Mouse (Mus musculus): Measurements from ENCODE around the gene Tmem163. TPM values are rescaled to one million over a fixed set of nuclear protein-coding genes. Genes with fewer than 3 reads are reported as not detected.

Tmem163 gene
- polyA plus RNA-seq, 1 experiment from 2014 or later = 0.69 TPM

GRCm38 (mm10) chr1:127627151-127627550 is 52.2 kb downstream of the Tmem163 start:
- no peak for ATAC-seq (ENCODE audit: low FRiP score, low TSS enrichment)
- no peaks in the 10 kb centered on the region for H3K9me3 ChIP-seq (ENCODE audit: control insufficient read depth, low read length)
- H3K27me3 ChIP-seq (ENCODE audit: control insufficient read depth, insufficient read depth, low read length) = no peaks in the 10 kb centered on the region
- no peak overlapping the region for H3K4me2 ChIP-seq (replicated peaks; ENCODE audit: low read depth)
- no peaks in the 10 kb centered on the region for H3K36me3 ChIP-seq (ENCODE audit: control insufficient read depth, insufficient read depth, low read length)
- H3K27ac ChIP-seq (replicated peaks) = no peak overlapping the region
- 66% methylated on average over 7 of the region's 7 CpGs for WGBS
- H3K9ac ChIP-seq (ENCODE audit: low read length) = no peak overlapping the region
- DNase-seq (ENCODE audit: low spot score) = no peak
- H3K4me1 ChIP-seq (replicated peaks; ENCODE audit: control insufficient read depth, insufficient read depth) = no peaks in the 10 kb centered on the region
- H3K4me3 ChIP-seq (ENCODE audit: low read depth, low read length) = no peak overlapping the region
- TF ChIP-seq CTCF (IDR thresholded peaks at IDR 0.05; ENCODE audit: low read depth) (no peak), EP300 (optimal IDR thresholded peaks at IDR 0.05) (no peak)

- Histone ChIP-seq H3K4me1 (replicated peaks; ENCODE audit: control insufficient read depth, insufficient read depth) (no peaks in the 10 kb centered on the region), H3K36me3 (ENCODE audit: control insufficient read depth, insufficient read depth, low read length) (no peaks in the 10 kb centered on the region), H3K4me3 (ENCODE audit: low read depth, low read length) (no peak overlapping the region), H3K4me2 (replicated peaks; ENCODE audit: low read depth) (no peak overlapping the region), H3K27ac (replicated peaks) (no peak overlapping the region), H3K9me3 (ENCODE audit: control insufficient read depth, low read length) (no peaks in the 10 kb centered on the region), H3K27me3 (ENCODE audit: control insufficient read depth, insufficient read depth, low read length) (no peaks in the 10 kb centered on the region), H3K9ac (ENCODE audit: low read length) (no peak overlapping the region)
- peak; percentile 58 for DNase-seq (ENCODE audit: low spot score)
- WGBS = 40% methylated on average over 5 of the region's 5 CpGs
- ATAC-seq (ENCODE audit: low FRiP score, low TSS enrichment) = 0 out of 2 replicates have a peak, but pooled peaks have one; percentile 61
- TF ChIP-seq EP300 (optimal IDR thresholded peaks at IDR 0.05) (no peak), CTCF (IDR thresholded peaks at IDR 0.05; ENCODE audit: low read depth) (no peak)
These were observed 53.6 kb downstream of the Tmem163 start for GRCm38 (mm10) chr1:127625577-127626362.

- WGBS = 63% methylated on average over 5 of the region's 5 CpGs
- no peak for TF ChIP-seq CTCF (IDR thresholded peaks at IDR 0.05; ENCODE audit: low read depth)
- TF ChIP-seq EP300 (optimal IDR thresholded peaks at IDR 0.05) = no peak
- H3K27me3 ChIP-seq (ENCODE audit: control insufficient read depth, insufficient read depth, low read length) = no peaks in the 10 kb centered on the region
- H3K4me1 ChIP-seq (replicated peaks; ENCODE audit: control insufficient read depth, insufficient read depth) = no peaks in the 10 kb centered on the region
- ATAC-seq (ENCODE audit: low FRiP score, low TSS enrichment) = no peak
- H3K9ac ChIP-seq (ENCODE audit: low read length) = no peak overlapping the region
- no peaks in the 10 kb centered on the region for H3K9me3 ChIP-seq (ENCODE audit: control insufficient read depth, low read length)
- no peak overlapping the region for H3K4me3 ChIP-seq (ENCODE audit: low read depth, low read length)
- no peaks in the 10 kb centered on the region for H3K36me3 ChIP-seq (ENCODE audit: control insufficient read depth, insufficient read depth, low read length)
- H3K4me2 ChIP-seq (replicated peaks; ENCODE audit: low read depth) = no peak overlapping the region
- H3K27ac ChIP-seq (replicated peaks) = no peak overlapping the region
- no peak for DNase-seq (ENCODE audit: low spot score)
These were observed 57.0 kb downstream of the Tmem163 start for GRCm38 (mm10) chr1:127622349-127622748.

- WGBS = 79% methylated on average over 6 of the region's 6 CpGs
- Histone ChIP-seq H3K4me2 (replicated peaks; ENCODE audit: low read depth) (no peak overlapping the region), H3K36me3 (ENCODE audit: control insufficient read depth, insufficient read depth, low read length) (no peaks in the 10 kb centered on the region), H3K27ac (replicated peaks) (no peak overlapping the region), H3K9ac (ENCODE audit: low read length) (no peak overlapping the region), H3K4me1 (replicated peaks; ENCODE audit: control insufficient read depth, insufficient read depth) (no peaks in the 10 kb centered on the region), H3K9me3 (ENCODE audit: control insufficient read depth, low read length) (no peaks in the 10 kb centered on the region), H3K27me3 (ENCODE audit: control insufficient read depth, insufficient read depth, low read length) (no peaks in the 10 kb centered on the region), H3K4me3 (ENCODE audit: low read depth, low read length) (no peak overlapping the region)
- no peak for DNase-seq (ENCODE audit: low spot score)
- no peak for ATAC-seq (ENCODE audit: low FRiP score, low TSS enrichment)
- TF ChIP-seq EP300 (optimal IDR thresholded peaks at IDR 0.05) (no peak), CTCF (IDR thresholded peaks at IDR 0.05; ENCODE audit: low read depth) (no peak)
These were observed 60.3 kb downstream of the Tmem163 start for GRCm38 (mm10) chr1:127619036-127619435.

- H3K9ac ChIP-seq (ENCODE audit: low read length) = no peak overlapping the region
- no peaks in the 10 kb centered on the region for H3K9me3 ChIP-seq (ENCODE audit: control insufficient read depth, low read length)
- H3K27me3 ChIP-seq (ENCODE audit: control insufficient read depth, insufficient read depth, low read length) = no peaks in the 10 kb centered on the region
- no peak overlapping the region for H3K4me3 ChIP-seq (ENCODE audit: low read depth, low read length)
- H3K4me1 ChIP-seq (replicated peaks; ENCODE audit: control insufficient read depth, insufficient read depth) = no peaks in the 10 kb centered on the region
- no peaks in the 10 kb centered on the region for H3K36me3 ChIP-seq (ENCODE audit: control insufficient read depth, insufficient read depth, low read length)
- ATAC-seq (ENCODE audit: low FRiP score, low TSS enrichment) (no peak), DNase-seq (ENCODE audit: low spot score) (no peak)
- WGBS = 69% methylated on average over 3 of the region's 3 CpGs
- TF ChIP-seq CTCF (IDR thresholded peaks at IDR 0.05; ENCODE audit: low read depth) = no peak
- no peak for TF ChIP-seq EP300 (optimal IDR thresholded peaks at IDR 0.05)
- H3K4me2 ChIP-seq (replicated peaks; ENCODE audit: low read depth) = no peak overlapping the region
- H3K27ac ChIP-seq (replicated peaks) = no peak overlapping the region
These were observed 69.0 kb downstream of the Tmem163 start for GRCm38 (mm10) chr1:127610378-127610777.

GRCm38 (mm10) chr1:127609814-127610213 is 69.5 kb downstream of the Tmem163 start:
- DNase-seq (ENCODE audit: low spot score) (no peak), ATAC-seq (ENCODE audit: low FRiP score, low TSS enrichment) (no peak)
- 79% methylated on average over 2 of the region's 2 CpGs for WGBS
- Histone ChIP-seq H3K4me3 (ENCODE audit: low read depth, low read length) (no peak overlapping the region), H3K9ac (ENCODE audit: low read length) (no peak overlapping the region), H3K4me2 (replicated peaks; ENCODE audit: low read depth) (no peak overlapping the region), H3K4me1 (replicated peaks; ENCODE audit: control insufficient read depth, insufficient read depth) (no peaks in the 10 kb centered on the region), H3K9me3 (ENCODE audit: control insufficient read depth, low read length) (no peaks in the 10 kb centered on the region), H3K36me3 (ENCODE audit: control insufficient read depth, insufficient read depth, low read length) (no peaks in the 10 kb centered on the region), H3K27ac (replicated peaks) (no peak overlapping the region), H3K27me3 (ENCODE audit: control insufficient read depth, insufficient read depth, low read length) (no peaks in the 10 kb centered on the region)
- TF ChIP-seq EP300 (optimal IDR thresholded peaks at IDR 0.05) (no peak), CTCF (IDR thresholded peaks at IDR 0.05; ENCODE audit: low read depth) (no peak)

All from stomach, postnatal 0 days (tissue).